Mouse (Mus musculus): Measurements from ENCODE around the gene U2surp.
"Not testable (repeated sequence)": the region's sequence is repeated elsewhere in the genome, so short reads cannot be mapped to it uniquely, and the experiment has no call there.

Gene U2surp

DNA sequence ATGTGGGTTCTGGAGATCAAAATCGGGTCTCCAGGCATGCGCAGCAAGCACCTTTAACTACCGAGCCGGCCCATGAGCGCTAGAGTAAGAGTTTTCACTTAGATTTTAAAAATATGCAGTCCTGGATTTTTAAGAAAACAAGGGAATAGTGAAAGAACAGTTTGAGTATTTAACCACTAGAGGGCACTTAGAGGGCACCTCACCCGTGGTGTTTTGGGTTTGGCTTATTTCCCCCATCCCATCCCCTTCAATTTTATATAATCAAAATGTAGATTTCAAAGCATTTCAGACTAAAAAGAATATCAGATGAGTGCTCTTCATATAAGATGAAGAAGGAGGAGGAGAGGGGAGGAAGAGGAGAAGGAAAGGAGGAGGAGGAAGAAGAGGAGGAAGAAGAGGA lies 22.0 kb upstream of the U2surp start:
- peak in 1 of 2 experiments; percentile 38 for DNase-seq

DNA sequence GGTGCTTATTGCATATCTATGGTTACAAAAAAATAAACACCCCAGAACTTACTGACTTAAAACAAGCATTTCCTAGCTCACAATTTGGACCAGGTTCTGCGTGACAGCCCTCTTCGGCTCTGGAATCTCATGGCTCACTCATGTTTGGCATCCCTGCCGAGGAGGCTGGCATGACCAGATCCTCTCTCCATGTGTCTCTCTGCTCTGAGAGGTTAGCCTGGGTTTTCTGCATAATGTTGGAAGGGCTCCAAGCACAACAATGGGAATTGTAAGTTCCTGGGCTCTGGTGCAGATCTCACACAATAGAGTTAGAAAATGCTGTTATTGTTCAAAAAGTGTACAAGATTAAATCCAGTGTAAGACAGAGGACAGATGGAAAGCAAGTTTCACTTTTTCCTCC lies 19.3 kb upstream of the U2surp start:
- peak; percentile 72 to 82 for DNase-seq

GRCm38 (mm10) chr9:95527676-95528075 lies 15.9 kb upstream of the U2surp start:
- peak in 1 of 2 experiments; percentile 52 for DNase-seq

GRCm38 (mm10) chr9:95525961-95526360 lies 14.2 kb upstream of the U2surp start:
- peak; percentile 92 to 94 for DNase-seq

DNA sequence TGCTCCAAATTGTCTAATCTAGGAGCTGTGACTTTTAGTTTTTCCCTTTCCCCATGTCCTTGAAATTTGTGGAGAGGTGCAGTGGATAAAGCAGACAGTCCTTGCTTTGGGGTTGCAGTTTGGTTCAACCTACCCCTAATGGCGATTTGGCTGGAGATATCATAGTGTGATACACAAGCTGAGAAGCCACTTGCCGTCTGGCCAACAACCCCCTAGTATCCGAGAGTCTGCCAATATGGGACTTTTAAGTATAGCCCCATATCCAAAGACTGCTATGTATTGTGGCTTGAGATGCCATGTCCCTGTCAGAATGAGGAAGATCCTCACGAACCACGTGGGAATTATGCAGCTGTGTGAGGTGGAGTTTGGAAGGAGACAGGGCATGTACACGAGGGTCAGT lies 13.6 kb upstream of the U2surp start:
- peak in 1 of 2 experiments; percentile 66 for DNase-seq

DNA sequence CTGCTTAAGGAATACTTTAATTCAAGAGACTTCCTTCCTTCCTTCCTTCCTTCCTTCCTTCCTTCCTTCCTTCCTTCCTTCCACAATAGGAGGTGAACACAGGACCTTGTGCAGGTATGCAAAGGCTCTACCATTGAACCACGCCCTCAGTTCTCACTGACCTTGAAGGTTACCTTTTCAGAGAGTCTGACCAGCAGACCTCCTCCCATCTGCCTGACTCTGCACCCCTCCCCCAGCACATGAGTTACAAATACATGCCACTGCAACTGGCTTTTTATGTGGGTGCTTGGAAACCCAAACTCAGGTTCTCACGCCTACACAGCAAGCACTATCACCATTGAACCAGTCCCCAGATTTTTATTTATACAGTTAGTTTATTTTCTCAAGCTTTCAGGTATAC lies 10.8 kb upstream of the U2surp start:
- DNase-seq, result no peak

- DNase-seq, result no peak
Observed at GRCm38 (mm10) chr9:95521566-95521965, 9.8 kb upstream of the U2surp start.

GRCm38 (mm10) chr9:95521031-95521430 lies 9.2 kb upstream of the U2surp start:
- no peak for DNase-seq

- no peak for DNase-seq
Observed at GRCm38 (mm10) chr9:95520563-95520962, 8.8 kb upstream of the U2surp start.

GRCm38 (mm10) chr9:95514361-95514760 lies 2.6 kb upstream of the U2surp start:
- DNase-seq, result peak; percentile 48 to 56

DNA sequence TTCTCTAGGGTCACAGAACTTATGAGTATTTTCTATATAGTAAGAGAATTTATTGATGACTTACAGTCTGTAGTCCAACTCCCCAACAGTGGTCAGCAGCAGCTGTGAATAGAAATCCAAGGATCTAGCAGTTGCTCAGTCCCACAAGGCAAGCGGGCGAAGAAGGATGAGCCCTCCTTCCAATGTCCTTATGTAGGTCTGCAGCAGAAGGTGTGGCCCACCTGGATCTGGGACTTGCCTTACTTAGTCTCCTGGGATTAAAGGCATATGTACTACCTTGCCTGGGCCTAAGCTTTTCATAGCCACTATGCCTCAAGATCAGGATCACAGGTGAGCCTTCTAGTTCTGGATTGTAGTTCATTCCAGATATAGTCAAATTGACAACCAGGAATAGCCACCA lies 2.0 kb upstream of the U2surp start:
- no peak for DNase-seq

DNA sequence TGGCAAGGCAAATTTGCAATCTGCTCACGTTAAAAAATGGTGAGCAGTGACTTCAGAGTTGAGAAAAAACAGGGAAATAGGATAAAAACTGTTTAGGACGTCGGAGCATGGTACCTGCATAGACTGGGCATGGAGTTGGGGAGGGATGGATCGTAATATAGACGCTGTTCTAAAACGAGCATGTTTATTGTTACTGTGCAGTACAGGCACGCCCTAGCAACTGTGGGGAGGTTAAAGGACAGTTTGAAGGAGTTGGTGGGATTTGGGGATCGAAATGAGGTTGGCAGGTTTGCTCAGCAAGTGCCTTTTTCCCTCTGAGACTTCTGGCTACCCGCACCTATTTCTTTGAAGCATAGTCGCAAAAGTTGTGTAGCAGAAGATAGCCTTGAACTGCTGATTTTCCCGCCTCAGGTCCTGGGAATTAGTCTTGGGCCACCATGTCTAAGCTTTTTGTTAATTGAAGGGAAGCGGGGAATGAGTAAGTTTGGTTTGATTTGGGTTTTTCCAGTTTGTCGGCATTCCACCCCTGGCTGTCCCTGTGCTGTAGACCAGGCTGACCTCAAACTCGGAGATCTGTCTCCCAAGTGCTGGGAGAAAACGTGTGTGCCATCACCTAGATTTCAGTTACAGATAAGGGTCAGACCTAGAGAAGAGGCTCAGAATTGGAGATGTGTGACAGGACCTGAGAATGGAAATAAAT lies 685 bp upstream of the U2surp start:
- DNase-seq, result no peak

- no peak for DNase-seq
Observed at GRCm38 (mm10) chr9:95510693-95511404, 947 bp downstream of the U2surp start.

DNA sequence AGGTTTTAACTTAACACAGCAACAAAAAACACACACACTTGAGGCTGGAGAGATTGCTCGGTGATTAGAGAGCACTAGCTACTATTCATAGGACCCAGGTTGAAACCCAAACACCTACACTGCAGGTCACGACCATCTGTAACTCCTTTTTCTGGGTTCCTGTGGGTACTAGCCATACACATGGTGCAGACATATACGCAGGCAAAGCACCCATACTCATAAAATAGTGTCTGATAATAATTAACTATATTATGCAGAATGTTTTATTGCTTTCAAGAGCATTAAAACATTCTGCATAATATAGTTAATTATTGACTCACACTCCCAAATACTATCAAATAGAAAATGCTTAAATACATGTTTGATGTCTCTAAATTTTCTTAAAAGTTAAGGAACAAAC lies 6.1 kb downstream of the U2surp start:
- DNase-seq, result no peak

GRCm38 (mm10) chr9:95499848-95500247 lies 11.9 kb downstream of the U2surp start:
- no peak for DNase-seq

DNA sequence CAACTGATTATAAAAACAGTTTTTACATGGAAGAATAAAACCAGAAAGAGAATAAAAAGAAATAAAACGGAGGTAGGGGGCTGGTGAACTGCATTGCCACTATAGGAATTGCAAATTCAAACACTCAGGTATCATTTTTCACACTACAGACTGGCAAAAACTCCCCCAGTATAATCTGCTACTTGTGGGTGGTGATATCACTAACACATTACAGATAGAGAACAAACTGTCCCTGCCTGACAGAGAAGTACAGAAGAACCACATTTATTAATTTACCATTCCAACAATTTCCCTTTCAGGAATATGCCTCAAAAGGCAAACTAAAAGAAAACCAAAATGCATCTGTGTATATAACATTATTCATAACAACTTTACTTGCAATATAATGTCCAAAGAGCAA lies 16.8 kb downstream of the U2surp start:
- DNase-seq, result no peak

- no peak for DNase-seq
Observed at GRCm38 (mm10) chr9:95493393-95493792, 18.4 kb downstream of the U2surp start.

DNA sequence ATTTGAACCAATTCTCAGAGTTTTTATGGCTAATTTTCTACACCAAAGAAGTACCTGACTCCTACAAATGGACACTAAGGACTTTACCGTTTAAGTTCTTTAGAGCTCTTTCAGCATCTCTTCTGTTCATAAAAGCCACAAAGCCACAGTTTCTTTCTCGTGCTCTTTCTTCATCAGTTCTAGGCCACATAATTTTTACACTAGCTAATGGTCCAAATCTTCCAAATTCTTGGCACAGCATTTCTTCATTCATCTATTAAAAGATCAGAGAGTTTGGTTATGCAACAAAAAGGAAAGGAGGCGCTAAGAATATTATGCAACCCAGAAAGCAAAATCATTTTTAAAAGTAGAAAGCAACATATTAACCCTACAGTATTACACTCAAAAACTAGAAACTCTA lies 21.8 kb downstream of the U2surp start:
- no peak for DNase-seq

DNA sequence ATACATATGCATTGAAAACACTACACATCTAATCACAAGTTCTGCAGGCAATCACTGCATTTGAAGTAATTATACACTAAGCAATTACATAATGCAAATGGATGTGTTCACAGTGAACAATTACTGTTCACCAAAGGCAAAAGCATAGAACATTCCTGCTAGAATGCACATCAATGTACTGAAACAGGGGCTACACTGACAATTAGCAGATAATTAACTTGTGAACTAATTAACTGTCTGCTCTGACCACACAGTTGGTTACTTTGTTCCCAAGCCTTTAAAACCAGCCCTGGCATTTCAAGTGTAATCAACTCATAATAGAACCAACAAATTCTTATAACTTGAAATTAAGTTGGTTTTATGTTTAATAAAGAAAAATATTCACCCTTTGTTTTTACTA lies 22.9 kb downstream of the U2surp start:
- no peak for DNase-seq

GRCm38 (mm10) chr9:95479981-95480380 lies 31.8 kb downstream of the U2surp start:
- DNase-seq, result no peak

DNA sequence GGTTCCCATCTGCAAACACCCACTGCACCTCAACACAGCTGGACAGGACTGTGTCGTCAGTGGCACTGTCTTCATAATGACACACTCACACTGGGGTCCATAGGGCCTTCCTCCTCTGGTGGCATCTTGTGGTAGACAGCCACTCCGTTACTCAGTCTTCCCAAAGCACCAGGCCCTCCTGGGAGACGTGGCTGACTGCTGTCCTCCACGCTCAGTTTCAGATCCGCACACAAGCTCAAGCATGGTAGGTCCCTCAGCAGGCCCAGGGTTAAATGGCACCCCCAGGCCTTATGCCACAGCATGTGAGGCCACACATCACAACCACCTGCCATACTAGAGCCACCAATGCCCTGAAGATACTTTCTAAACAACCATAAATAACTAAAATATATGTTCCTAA lies 33.4 kb downstream of the U2surp start:
- DNase-seq, result no peak

DNA sequence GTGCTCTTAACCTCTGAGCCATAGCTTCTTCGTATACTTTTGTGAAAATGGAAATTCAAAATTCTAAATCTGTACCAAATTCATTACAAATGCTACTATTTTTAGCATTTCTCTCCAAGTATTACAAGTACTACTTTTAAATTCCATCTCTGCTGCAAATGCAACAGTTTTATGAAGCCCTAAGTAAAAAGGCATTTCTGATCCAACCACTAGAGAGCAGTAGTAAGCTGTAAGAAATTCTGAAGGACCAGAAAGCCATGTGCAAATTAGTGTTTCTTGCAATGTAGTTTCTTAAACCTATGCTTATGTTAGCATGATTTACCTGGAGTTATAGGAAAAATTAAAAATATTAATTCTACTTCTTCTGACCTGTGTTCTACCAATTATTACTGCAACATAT lies 38.9 kb downstream of the U2surp start:
- DNase-seq, result peak in 1 of 2 experiments; percentile 44

DNA sequence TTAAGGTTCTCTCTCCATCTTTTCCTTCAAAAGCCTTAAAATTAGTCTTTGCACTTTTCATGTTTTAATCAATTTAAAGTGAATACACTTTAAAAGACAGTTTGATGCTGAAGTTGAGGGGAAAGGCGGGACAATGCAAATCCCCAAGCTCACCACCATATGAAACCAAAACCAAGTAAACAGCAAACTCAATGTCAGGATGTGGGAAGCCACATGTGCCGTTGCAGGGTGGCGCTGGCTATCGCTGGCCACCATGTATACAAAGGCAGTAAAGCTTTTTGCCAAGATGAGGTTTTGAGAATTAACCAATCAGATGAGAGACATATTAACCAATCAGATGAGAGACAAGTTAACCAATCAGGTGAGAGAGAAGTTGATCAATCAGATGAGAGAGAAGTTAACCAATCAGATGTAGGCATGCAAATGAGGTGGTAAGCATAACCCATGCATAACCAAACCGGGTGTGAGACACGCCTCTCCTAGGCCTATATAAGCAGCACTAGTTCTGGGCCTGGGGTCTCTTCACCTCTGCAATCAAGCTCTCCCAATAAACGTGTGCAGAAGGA lies 42.7 kb downstream of the U2surp start:
- not testable (repeated sequence) for DNase-seq

GRCm38 (mm10) chr9:95464028-95464427 lies 47.8 kb downstream of the U2surp start:
- DNase-seq, result no peak

Data from cerebellum, postnatal 14 days (tissue).